Mouse (Mus musculus) olfactory bulb, adult 2 months (tissue): Measurements from ENCODE around the gene Mturn.

Experiments
- CTCF ChIP-seq: fragments of 200-500 bp; IDR thresholded peaks from 2 replicates; pipeline ENCODE4 v1.5.1; 2012; ENCODE audit warnings: low read depth, mild to moderate bottlenecking, low read length, moderate library complexity; ENCODE audit not compliant: insufficient read depth
- POLR2A ChIP-seq: fragments of 200-500 bp; IDR thresholded peaks from 2 replicates; pipeline ENCODE4 v1.6.1; 2012; ENCODE audit warnings: mild to moderate bottlenecking, low read depth, low read length, moderate library complexity; ENCODE audit not compliant: insufficient read depth

- no peak for TF ChIP-seq POLR2A
- no peak for TF ChIP-seq CTCF
These were observed 38.2 kb upstream of the Mturn start for GRCm38 (mm10) chr6:54643181-54643580.
